Mouse (Mus musculus) spleen, adult 18-20 months (tissue): ENCODE results near the gene Zfp384.
"Not testable (repeated sequence)": the region's sequence is repeated elsewhere in the genome, so short reads cannot be mapped to it uniquely, and the experiment has no call there.

Source experiments
- DNase-seq, 2 experiments: peaks; one replicate each; pipeline ENCODE4 v3.0.0; 2022; ENCODE audit warnings: mixed read lengths in 2 of 2

Zfp384 gene

DNA sequence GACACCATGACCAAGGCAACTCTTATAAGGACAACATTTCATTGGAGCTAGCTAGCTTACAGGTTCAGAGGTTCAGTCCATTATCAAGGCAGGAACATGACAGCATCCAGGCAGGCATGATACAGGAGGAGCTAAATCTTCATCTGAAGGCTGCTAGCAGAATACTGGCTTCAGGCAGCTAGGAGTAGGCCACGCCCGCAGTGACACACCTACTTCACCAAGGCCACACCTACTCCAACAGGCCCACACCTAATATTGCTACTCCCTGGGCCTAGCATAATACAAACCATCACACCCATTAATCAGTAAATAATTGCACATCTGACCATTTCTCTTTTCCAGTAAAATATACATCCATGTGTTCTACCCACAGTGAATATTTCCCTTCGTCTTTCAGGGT lies 8.7 kb downstream of the Zfp384 start:
- no peak for DNase-seq

- DNase-seq: peak in 1 of 2 experiments; percentile 39
Measured at GRCm38 (mm10) chr6:125030532-125030931, 21.6 kb downstream of the Zfp384 start.

- DNase-seq: no peak
Measured at GRCm38 (mm10) chr6:125031604-125032003, 22.7 kb downstream of the Zfp384 start.

DNA sequence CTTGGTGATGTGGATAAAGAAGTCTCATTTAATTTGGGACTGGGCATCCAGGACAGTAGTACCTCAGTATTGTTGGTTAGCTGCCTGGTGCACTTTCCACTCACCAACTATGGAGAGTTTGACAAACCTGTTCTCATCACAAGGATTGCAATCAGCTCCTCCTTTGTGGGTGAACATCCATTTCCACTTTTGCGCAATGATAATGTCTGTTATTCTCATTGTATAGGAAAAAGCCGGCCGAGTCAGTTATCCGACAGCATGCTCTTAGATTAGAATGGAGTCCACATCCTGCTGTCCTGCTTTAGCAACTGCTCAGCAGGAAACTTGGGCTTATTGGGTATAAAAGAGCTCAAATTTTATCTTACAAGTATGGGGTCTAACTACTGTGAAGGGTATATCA lies 29.7 kb downstream of the Zfp384 start:
- DNase-seq: no peak

DNA sequence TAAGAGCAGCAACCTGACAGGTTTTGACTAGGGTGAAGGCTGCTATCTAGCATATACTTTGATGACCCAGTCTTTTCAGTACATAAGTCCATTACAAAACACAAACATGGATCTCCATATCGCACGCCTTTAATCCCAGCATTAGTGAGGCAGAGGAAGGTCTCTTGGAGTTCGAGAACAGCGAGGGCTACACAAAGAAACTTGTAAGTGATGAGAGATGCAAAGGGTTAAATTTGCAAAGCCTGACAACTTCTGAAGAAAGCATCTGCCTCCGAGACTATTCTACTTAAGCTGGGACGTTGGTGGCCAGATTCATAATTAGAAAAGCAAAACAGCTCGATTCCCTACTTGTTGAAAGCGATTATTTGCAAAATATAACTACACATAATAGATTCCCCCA lies 30.2 kb downstream of the Zfp384 start:
- no peak for DNase-seq

GRCm38 (mm10) chr6:125039533-125040153 lies 30.7 kb downstream of the Zfp384 start, which contains the start of gene Ing4:
TSS of gene Ing4 (plus strand) at chr6:125039760.
- DNase-seq: peak; percentile 75 to 82

DNA sequence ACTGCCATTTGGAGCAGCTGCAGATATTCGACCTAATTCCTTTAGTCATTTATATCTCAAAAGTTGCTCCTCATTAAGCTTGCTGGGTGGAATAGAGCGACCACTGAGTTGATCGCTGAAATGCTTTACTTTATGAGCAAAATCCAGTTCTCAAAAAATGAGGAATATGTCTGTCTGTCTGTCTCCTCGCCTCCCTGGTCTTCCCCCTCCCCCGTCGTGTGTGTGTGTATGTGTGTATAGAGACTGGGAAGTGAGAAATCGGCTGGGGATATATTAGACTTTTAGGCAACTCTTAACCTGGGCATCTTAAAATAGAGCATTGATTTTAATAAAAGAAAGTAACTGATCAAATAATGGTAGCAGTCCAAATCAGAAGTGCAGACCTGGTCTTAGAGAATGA lies 31.3 kb downstream of the Zfp384 start:
- no peak for DNase-seq

DNA sequence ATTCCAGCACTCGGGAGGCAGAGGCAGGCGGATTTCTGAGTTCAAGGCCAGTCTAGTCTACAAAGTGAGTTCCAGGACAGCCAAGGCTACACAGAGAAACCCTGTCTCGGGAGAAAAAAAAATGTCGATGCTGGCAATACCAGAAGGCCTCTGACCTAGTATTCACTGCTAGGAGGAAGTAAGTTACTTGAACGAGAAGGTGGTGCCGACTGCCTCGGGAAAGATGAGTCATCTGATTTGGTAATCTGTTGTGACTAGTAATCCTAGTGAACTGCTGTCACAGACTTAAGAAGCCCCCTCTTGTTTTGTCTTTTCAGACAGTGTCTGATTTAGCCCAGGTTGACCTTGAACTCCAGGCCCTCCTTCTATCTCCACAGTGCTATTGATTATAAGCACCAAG lies 32.1 kb downstream of the Zfp384 start:
- DNase-seq: no peak

DNA sequence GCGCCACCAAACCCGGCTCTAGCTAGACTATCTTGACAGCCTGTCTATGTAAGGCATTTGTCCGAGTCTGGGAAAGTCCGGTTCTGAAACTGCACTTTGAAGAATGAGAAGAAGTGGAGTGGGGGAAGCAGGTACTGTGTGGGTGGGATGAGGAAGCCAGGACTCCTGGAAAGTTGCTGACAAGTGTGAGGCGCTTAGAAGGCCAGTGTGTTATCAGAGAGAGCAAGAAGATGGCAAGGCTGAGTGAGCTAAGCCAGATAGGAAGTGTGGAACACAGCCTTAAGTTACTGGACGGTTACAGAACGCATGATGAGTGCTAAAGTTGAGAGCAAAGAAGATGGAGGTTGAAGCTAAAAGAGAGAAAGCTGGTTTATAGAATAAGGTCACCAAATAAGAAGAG lies 33.1 kb downstream of the Zfp384 start:
- DNase-seq: no peak

DNA sequence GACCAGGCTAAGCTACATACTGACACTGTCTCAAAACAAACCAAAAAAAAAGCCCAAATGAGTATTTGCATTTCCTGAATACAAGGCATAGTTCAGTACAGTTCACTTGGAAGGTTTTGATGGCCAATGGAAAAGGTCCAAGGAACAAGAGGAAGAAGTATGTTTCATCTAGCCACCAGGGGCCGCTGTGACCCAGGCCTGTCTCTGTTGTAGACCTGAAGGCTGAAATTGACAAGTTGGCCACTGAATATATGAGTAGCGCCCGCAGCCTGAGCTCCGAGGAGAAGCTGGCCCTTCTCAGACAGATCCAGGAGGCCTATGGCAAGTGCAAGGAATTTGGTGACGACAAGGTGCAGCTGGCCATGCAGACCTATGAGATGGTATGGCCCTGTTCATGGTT lies 37.7 kb downstream of the Zfp384 start:
- DNase-seq: peak; percentile 50 to 77

GRCm38 (mm10) chr6:125049678-125050077 lies 40.7 kb downstream of the Zfp384 start, which contains the start of gene Acrbp:
TSS of gene Acrbp (plus strand) at chr6:125049689.
- DNase-seq: no peak

GRCm38 (mm10) chr6:125051237-125051636 lies 42.3 kb downstream of the Zfp384 start:
- DNase-seq: no peak

GRCm38 (mm10) chr6:125061493-125061892 lies 52.5 kb downstream of the Zfp384 start:
- no peak for DNase-seq

- DNase-seq: no peak
Measured at GRCm38 (mm10) chr6:125062511-125062910, 53.6 kb downstream of the Zfp384 start.

DNA sequence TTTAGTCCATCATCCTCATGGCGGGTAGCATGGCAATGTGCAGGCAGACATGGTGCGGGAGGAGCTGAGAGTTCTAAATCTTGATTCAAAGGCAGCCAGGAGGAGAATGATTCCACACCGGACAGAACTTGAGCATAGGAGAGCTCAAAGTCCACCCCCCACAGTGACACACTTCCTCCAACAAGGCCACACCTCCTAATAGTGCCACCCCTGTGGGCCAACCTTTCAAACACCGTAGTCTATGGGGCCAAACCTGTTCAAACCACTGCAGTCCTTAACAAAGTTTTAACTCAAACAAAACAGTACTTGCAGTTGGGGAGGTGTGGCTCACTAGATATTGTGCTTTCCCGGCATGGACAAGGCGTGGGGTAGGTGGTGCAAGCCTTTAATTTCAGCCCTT lies 55.0 kb downstream of the Zfp384 start:
- DNase-seq: no peak

- not testable (repeated sequence) for DNase-seq
Measured at GRCm38 (mm10) chr6:125065223-125065622, 56.3 kb downstream of the Zfp384 start.

- no peak for DNase-seq
Measured at GRCm38 (mm10) chr6:125067571-125067995, 58.6 kb downstream of the Zfp384 start, which contains the start of gene Lpar5. TSS of gene Lpar5 (plus strand) at chr6:125067920.

GRCm38 (mm10) chr6:125071170-125071895 lies 62.4 kb downstream of the Zfp384 start:
- peak; percentile 58 to 68 for DNase-seq

DNA sequence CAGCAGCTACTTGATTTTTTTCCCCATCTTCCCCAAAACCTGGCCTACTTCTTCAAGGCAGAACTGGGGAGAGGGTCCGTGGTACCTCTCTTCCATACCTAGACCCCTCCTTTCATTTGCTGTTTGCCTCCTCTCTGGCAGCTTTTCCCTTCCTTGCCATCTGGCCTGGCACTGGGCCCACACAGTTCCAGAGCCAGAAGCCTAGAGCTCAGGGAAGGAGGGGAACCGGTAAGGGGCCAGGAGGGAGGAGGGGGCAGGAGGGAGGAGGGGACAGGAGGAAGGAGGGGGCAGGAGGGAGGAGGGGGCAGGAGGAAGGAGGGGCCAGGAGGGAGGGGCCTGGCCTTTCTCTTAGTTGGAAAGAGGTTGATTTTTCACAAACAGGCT lies 62.9 kb downstream of the Zfp384 start:
- DNase-seq: peak in 1 of 2 experiments; percentile 31

GRCm38 (mm10) chr6:125073825-125074224 lies 64.9 kb downstream of the Zfp384 start:
- no peak for DNase-seq

GRCm38 (mm10) chr6:125081394-125081793 lies 72.4 kb downstream of the Zfp384 start:
- no peak for DNase-seq

DNA sequence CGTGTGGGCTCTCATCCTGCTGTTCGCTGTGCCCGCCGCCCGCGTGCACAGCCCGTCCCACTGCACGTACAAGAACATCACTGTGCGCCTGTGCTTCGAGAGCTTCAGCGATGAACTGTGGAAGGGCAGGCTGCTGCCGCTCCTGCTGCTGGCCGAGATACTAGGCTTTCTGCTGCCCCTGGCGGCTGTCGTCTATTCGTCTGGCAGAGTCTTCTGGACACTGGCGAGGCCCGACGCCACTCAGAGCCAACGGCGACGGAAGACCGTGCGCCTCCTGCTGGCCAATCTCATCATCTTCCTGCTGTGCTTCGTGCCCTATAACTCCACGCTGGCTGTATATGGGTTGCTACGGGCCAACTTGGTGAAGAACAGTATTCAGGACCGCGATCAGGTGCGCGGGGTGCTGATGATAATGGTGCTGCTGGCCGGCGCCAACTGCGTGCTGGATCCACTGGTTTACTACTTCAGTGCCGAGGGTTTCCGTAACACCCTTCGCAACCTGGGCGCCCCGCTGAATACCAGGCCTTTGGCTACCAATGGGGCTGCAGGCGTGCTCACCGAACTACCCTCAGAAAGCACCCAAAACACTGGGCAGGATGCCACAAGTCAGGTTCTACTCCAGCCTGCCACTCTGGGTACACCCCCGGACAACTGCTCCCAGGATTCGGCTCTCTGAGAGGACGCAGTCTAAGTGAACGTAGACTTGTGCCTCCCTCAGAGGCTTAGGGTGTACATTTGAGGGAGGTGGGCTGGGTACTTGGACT lies 73.0 kb downstream of the Zfp384 start:
- no peak for DNase-seq

DNA sequence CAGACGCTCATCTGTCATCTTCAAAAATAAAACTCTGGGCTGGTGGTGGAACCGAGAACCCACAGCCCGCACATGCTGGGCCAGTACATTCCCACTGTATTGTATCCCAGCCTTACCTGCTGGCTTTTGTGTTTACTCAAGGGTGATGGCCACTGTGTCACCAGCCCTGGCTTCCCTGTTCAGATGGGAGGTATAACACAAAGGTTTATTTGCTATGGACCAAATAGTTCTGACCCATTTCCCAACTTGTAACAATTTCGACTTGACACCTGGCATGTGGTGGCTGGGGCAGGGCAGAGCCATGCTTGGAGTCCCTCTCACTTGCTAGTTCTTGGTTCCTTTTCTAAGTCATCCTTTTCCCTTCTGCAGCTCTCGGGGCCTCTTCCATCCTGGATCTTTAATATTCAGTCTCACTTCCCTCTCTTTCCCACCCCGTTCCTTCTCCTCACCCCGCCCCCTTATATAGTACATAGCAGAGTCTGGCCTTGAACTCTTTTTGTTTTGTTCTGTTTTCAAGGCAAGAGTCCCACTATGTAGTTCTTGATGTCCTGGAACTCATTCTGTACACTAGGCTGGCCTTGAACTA lies 73.9 kb downstream of the Zfp384 start:
- no peak for DNase-seq
